Mouse (Mus musculus) E14TG2a.4 (cell line): ENCODE measurements at regions not wholly inside any gene's neighbourhood (a gene's known extent, or its start where the extent isn't known, plus 50 kb on each side); places are given as distances from the start of the nearest gene placed in this dataset.

Experiments used
- H3K27me3 ChIP-seq: 2 replicates; pipeline ENCODE4 v1.6.1; 2014; ENCODE audit warnings: low read length, control low read depth; ENCODE audit not compliant: insufficient read depth
- H3K36me3 ChIP-seq: 2 replicates; pipeline ENCODE4 v1.6.1; 2014; ENCODE audit warnings: low read length, control low read depth; ENCODE audit not compliant: insufficient read depth
- H3K4me1 ChIP-seq: replicated peaks from 2 replicates; pipeline ENCODE4 v1.6.1; 2014; ENCODE audit warnings: low read depth, low read length, control low read depth
- H3K4me3 ChIP-seq: replicated peaks from 2 replicates; pipeline ENCODE4 v1.5.1; 2014; ENCODE audit warnings: mild to moderate bottlenecking, low read length
- H3K9me3 ChIP-seq: 2 replicates; pipeline ENCODE4 v1.6.1; 2014; ENCODE audit warnings: low read length, control low read depth
- CTCF ChIP-seq: conservative IDR thresholded peaks from 2 replicates; pipeline ENCODE4 v1.5.1; 2014; ENCODE audit warnings: low read length
- NANOG ChIP-seq: IDR thresholded peaks from 2 replicates; pipeline ENCODE4 v1.6.1; 2014; ENCODE audit warnings: borderline replicate concordance, low read length, mixed read lengths
- POU5F1 ChIP-seq: IDR thresholded peaks from 2 replicates; pipeline ENCODE4 v1.6.1; 2014; ENCODE audit warnings: low read length, borderline replicate concordance

- H3K4me1 ChIP-seq, result no peaks in the 10 kb centered on the region
- no peak for TF ChIP-seq NANOG
- no peak overlapping the region for H3K4me3 ChIP-seq
- no peaks in the 10 kb centered on the region for H3K9me3 ChIP-seq
- H3K27me3 ChIP-seq, result no peaks in the 10 kb centered on the region
- H3K36me3 ChIP-seq, result no peaks in the 10 kb centered on the region
Observed at GRCm38 (mm10) chr10:126641792-126642289, 259.3 kb downstream of the Atp23 start.

- Histone ChIP-seq H3K9me3 (no peaks in the 10 kb centered on the region), H3K36me3 (no peaks in the 10 kb centered on the region)
Observed at GRCm38 (mm10) chr10:126634731-126635130, 266.4 kb downstream of the Atp23 start.

DNA sequence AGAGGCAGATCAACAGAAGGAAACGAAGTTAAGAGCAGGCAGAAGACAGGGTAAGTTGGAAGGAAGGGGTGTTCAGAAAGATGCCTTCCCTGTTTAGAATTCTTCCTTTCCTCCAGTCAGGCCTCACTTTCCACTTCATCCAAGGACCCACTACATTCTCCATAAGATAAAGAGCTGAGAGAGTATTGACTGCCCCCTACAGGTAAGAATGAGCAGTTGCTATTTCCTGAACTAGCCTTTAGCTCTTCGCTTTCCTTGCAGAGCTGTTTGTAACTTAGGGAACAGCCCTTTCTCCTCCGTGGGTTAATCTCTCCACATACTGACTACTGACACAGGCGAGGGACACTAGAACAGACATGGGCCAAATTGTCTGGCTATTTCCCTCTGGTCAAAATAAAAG, 273.1 kb downstream of the Atp23 start:
- Histone ChIP-seq H3K9me3 (no peaks in the 10 kb centered on the region), H3K36me3 (no peaks in the 10 kb centered on the region), H3K4me1 (no peaks in the 10 kb centered on the region), H3K4me3 (no peak overlapping the region), H3K27me3 (no peaks in the 10 kb centered on the region)
- TF ChIP-seq POU5F1 (no peak), CTCF (peak; percentile 55)

More at GRCm38 (mm10) chr10:126634731-126635130, 266.4 kb downstream of the Atp23 start:
- Histone ChIP-seq H3K4me1 (no peaks in the 10 kb centered on the region), H3K27me3 (no peaks in the 10 kb centered on the region), H3K4me3 (no peak overlapping the region)
- TF ChIP-seq POU5F1, result no peak
- no peak for TF ChIP-seq CTCF
- no peak for TF ChIP-seq NANOG

DNA sequence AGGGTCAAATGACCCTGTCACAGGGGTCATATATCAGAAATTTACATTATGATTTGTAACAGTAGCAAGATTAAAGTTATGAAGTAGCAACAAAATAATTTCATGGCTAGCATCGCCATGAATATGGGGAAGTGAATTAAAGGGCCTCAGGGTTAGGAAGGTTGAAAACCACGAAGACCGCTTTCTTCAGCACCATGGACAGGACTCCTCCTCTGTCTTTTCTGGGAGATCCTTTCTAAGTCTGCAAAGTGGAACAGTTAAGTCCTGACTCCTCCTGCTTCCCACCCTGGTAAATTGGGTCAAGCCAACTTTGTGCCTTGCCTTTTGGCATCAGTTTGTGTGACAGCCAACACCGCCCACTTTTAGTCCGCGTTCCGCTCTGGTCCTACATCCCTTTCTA, 275.7 kb downstream of the Atp23 start:
- H3K27me3 ChIP-seq, result no peaks in the 10 kb centered on the region
- H3K4me3 ChIP-seq, result no peak overlapping the region
- H3K4me1 ChIP-seq, result peaks cover under 1% of the 10 kb centered on the region; the same call in 1 of the 2 replicates
- no peaks in the 10 kb centered on the region for H3K36me3 ChIP-seq
- TF ChIP-seq POU5F1 (no peak), CTCF (no peak), NANOG (no peak)
- H3K9me3 ChIP-seq, result no peaks in the 10 kb centered on the region

DNA sequence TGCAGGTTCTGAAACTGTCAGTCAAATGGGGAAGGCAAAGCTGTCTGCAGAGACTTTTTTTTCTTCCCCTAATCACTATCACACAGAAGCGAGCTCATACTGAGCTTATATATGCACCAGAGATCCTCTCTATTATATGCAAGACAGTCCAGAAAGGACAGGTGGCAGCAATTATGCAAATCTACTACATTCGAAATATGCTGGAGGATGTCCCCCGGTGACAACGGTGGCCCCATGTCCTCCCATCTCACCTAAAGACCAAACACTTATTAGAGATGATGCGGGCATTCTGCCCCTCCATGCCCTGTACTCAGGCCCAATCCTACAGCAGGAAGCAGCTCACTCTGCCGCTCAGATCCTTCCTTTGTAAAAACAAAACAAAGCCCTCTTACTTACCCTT, 280.4 kb downstream of the Atp23 start:
- Histone ChIP-seq H3K27me3 (0 out of 2 replicates have a peak, but pooled peaks cover 2% of the 10 kb centered on the region), H3K4me1 (peaks cover 11% of the 10 kb centered on the region), H3K36me3 (no peaks in the 10 kb centered on the region), H3K9me3 (no peaks in the 10 kb centered on the region), H3K4me3 (no peak overlapping the region)
- no peak for TF ChIP-seq NANOG
- no peak for TF ChIP-seq POU5F1
- TF ChIP-seq CTCF, result no peak

DNA sequence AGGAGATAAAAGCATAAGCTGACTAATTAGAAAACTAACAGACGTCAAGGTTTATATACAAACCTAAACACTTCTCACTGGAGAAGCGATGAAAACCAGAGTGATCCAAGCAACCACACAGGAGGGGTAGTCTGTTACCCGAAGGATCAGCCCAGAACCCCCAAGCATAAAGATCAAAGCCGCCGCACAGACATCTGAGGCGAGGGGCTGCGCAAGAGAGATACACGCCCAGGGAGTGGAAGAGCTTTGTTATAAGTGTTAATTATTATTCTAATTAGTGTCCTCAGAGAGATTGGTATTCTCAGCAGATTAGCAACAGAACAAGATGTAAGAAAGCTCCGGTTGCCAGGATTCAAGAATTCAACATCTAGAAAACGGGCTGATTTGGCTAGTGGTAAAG, 281.2 kb downstream of the Atp23 start:
- Histone ChIP-seq H3K9me3 (no peaks in the 10 kb centered on the region), H3K36me3 (no peaks in the 10 kb centered on the region), H3K27me3 (0 out of 2 replicates have a peak, but pooled peaks cover 2% of the 10 kb centered on the region), H3K4me1 (peaks cover 11% of the 10 kb centered on the region), H3K4me3 (no peak overlapping the region)
- TF ChIP-seq POU5F1 (no peak), CTCF (no peak), NANOG (no peak)

- Histone ChIP-seq H3K4me1 (no peaks in the 10 kb centered on the region), H3K36me3 (no peaks in the 10 kb centered on the region), H3K4me3 (no peak overlapping the region), H3K9me3 (peaks cover 33% of the 10 kb centered on the region), H3K27me3 (no peaks in the 10 kb centered on the region)
- TF ChIP-seq CTCF (no peak), NANOG (no peak), POU5F1 (no peak)
Observed at GRCm38 (mm10) chr10:126612226-126612625, 288.9 kb downstream of the Atp23 start.

DNA sequence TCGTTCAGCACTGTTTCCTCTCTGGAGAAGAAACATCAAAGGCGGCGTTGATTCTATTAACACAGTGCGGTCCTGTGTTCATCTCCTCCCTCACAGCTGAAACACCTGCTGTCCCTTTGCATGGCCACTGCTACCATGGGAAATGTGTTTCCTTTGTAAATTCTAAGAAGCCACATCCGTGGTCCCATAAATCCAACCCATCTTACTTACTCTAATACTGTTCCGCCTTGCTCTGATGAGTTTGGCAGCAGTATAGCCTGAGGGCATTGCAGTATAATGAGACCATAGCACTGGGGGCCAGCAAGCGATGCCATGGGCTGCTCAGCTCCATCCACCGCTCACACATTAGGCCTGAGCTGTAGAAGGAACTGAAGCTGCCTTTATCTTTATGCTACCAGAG, 290.6 kb downstream of the Atp23 start:
- TF ChIP-seq CTCF (no peak), NANOG (no peak), POU5F1 (no peak)
- Histone ChIP-seq H3K27me3 (no peaks in the 10 kb centered on the region), H3K36me3 (no peaks in the 10 kb centered on the region), H3K4me3 (no peak overlapping the region), H3K9me3 (peaks cover 33% of the 10 kb centered on the region), H3K4me1 (no peaks in the 10 kb centered on the region)

GRCm38 (mm10) chr10:126599686-126600085, 301.5 kb downstream of the Atp23 start:
- TF ChIP-seq POU5F1 (no peak), NANOG (no peak), CTCF (no peak)
- no peaks in the 10 kb centered on the region for H3K27me3 ChIP-seq
- no peaks in the 10 kb centered on the region for H3K36me3 ChIP-seq
- peaks cover 50% of the 10 kb centered on the region for H3K9me3 ChIP-seq
- H3K4me3 ChIP-seq, result no peak overlapping the region
- no peaks in the 10 kb centered on the region for H3K4me1 ChIP-seq
